Mouse (Mus musculus): ENCODE results near the gene Sult2a1. TPM values are rescaled to one million over a fixed set of nuclear protein-coding genes. Genes with fewer than 3 reads are reported as not detected.
"Not testable (repeated sequence)": the region's sequence is repeated elsewhere in the genome, so short reads cannot be mapped to it uniquely, and the experiment has no call there.

Gene Sult2a1
- not detected in 2 replicates for polyA plus RNA-seq (2015; fragmentation: Nextera tagmentation; extraction: Ambion mirVana)

DNA sequence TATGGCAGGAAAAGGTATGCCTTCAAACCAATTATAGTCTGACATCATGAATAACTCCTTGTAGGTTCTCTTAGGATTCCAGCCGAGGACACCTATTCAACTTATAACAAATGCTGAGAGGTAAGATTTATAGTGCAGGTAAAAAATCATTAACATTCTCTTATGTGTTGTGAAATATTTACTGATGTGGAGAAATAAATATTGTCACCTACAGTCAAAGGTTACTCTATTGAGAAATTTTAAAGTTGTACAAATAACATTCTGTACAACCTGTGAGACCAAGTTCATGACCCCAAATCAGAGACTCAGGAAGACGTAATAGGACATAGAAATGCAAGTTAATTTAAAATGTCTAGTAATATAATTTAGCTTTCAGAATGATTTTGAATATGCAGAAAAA lies at the start of gene Sult2a1:
Gene Sult2a1, minus strand, starts transcription at position 101 of the 400 bp plus-strand sequence.
- not testable (repeated sequence) for H3K4me2 ChIP-seq (replicated peaks; ENCODE audit: low read depth, low read length); H3K4me3 ChIP-seq (ENCODE audit: low read depth, low read length); H3K4me1 ChIP-seq (ENCODE audit: insufficient read depth, low read depth, low read length); DNase-seq (ENCODE audit: low spot score); H3K27me3 ChIP-seq (replicated peaks; ENCODE audit: insufficient read depth, low read length); H3K9me3 ChIP-seq (ENCODE audit: low read length); ATAC-seq; H3K27ac ChIP-seq (ENCODE audit: low read length); H3K36me3 ChIP-seq (ENCODE audit: insufficient read depth, low read length); H3K9ac ChIP-seq (replicated peaks; ENCODE audit: low read depth)
- WGBS: 75% methylated on average over 1 of the region's 2 CpGs

DNA sequence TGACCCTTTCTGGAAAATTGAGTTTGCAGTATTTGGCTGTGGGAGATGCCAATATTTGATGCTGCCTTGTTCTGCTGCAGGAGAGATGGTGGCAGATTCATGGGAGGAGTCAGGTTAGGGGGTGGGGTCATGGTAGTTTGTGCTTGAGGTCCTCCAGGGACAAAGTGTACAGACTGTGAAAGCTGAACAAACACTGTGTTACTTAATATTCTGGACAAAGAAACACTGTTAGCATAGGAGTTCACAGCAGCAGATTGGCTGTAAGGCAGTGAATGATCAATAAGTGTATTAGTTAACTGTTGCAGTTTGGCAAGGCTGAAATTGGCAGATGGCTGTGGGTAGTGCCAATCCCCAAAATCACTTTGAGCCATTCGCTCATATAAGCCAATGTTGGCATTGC lies 23.3 kb downstream of the Sult2a1 start:
- Histone ChIP-seq H3K27ac (ENCODE audit: low read length) (no peak overlapping the region), H3K4me3 (ENCODE audit: low read depth, low read length) (no peak overlapping the region), H3K9me3 (ENCODE audit: low read length) (no peaks in the 10 kb centered on the region), H3K27me3 (replicated peaks; ENCODE audit: insufficient read depth, low read length) (no peaks in the 10 kb centered on the region), H3K4me1 (ENCODE audit: insufficient read depth, low read depth, low read length) (no peaks in the 10 kb centered on the region), H3K4me2 (replicated peaks; ENCODE audit: low read depth, low read length) (no peak overlapping the region), H3K9ac (replicated peaks; ENCODE audit: low read depth) (no peak overlapping the region), H3K36me3 (ENCODE audit: insufficient read depth, low read length) (no peaks in the 10 kb centered on the region)
- no peak for ATAC-seq
- no peak for DNase-seq (ENCODE audit: low spot score)
- no peak for TF ChIP-seq EP300 (IDR thresholded peaks at IDR 0.05)
- TF ChIP-seq CTCF (IDR thresholded peaks at IDR 0.05): no peak
- 83% methylated on average over 1 of the region's 1 CpGs for WGBS

Other genes with a start within 250 kb of the Sult2a1 start
- gene Sult2a5, start 213.4 kb downstream of the Sult2a1 start, polyA plus RNA-seq (2015; fragmentation: Nextera tagmentation; extraction: Ambion mirVana): not detected in 2 replicates
- gene Sult2a2, start 103.9 kb downstream of the Sult2a1 start, polyA plus RNA-seq (2015; fragmentation: Nextera tagmentation; extraction: Ambion mirVana): not detected in 2 replicates
- gene Sult2a4, start 152.2 kb upstream of the Sult2a1 start, polyA plus RNA-seq (2015; fragmentation: Nextera tagmentation; extraction: Ambion mirVana): not detected in 2 replicates

Measured in lung, postnatal 0 days (tissue).